Mouse (Mus musculus) myocyte (in vitro differentiated cells): ENCODE data around the gene Il15ra.

Experiments used
- E2F4 ChIP-seq: IDR thresholded peaks from one replicate; pipeline ENCODE4 v1.6.1; 2011; ENCODE audit warnings: mild to moderate bottlenecking, control low read depth, moderate library complexity; ENCODE audit not compliant: insufficient read depth
- MAX ChIP-seq: IDR thresholded peaks from one replicate; pipeline ENCODE4 v1.6.1; 2011; ENCODE audit warnings: low read depth, mild to moderate bottlenecking, control low read depth
- POLR2A ChIP-seq: IDR thresholded peaks from one replicate; pipeline ENCODE4 v1.6.1; 2011; ENCODE audit warnings: low read depth, mild to moderate bottlenecking, control low read depth, moderate library complexity; ENCODE audit not compliant: insufficient read length
- POLR2AphosphoS2 ChIP-seq: IDR thresholded peaks from one replicate; pipeline ENCODE4 v1.6.1; 2011; ENCODE audit warnings: low read depth, control low read depth; ENCODE audit not compliant: insufficient read length
- REST ChIP-seq: IDR thresholded peaks from one replicate; pipeline ENCODE4 v1.6.1; 2011; ENCODE audit warnings: mild to moderate bottlenecking, control low read depth, moderate library complexity; ENCODE audit not compliant: insufficient read depth, insufficient read length
- TCF12 ChIP-seq: IDR thresholded peaks from one replicate; pipeline ENCODE4 v1.6.1; 2011; ENCODE audit warnings: mild to moderate bottlenecking, control low read depth; ENCODE audit not compliant: poor library complexity, insufficient read depth, severe bottlenecking
- USF1 ChIP-seq: IDR thresholded peaks from one replicate; pipeline ENCODE4 v1.6.1; 2011; ENCODE audit warnings: low read depth, mild to moderate bottlenecking, control low read depth, moderate library complexity

- TF ChIP-seq USF1: no peak
- no peak for TF ChIP-seq MAX
- TF ChIP-seq POLR2AphosphoS2: no peak
- no peak for TF ChIP-seq POLR2A
- no peak for TF ChIP-seq REST
- TF ChIP-seq E2F4: no peak
- no peak for TF ChIP-seq TCF12
Observed at GRCm38 (mm10) chr2:11739516-11740051, 34.5 kb downstream of the Il15ra start.
